Mouse (Mus musculus) CH12.LX (cell line): ENCODE results near the gene Ring1. TPM values are rescaled to one million over a fixed set of nuclear protein-coding genes. Genes with fewer than 3 reads are reported as not detected.
"Not testable (repeated sequence)": the region's sequence is repeated elsewhere in the genome, so short reads cannot be mapped to it uniquely, and the experiment has no call there.

ENCODE experiments used
- DNase-seq: peaks from one replicate; pipeline ENCODE4 v3.0.0-alpha.2; 2013; ENCODE audit errors: extremely low read depth
- H3K27ac ChIP-seq: 2 replicates; pipeline ENCODE4 v1.5.1; 2012; ENCODE audit warnings: low read depth, mild to moderate bottlenecking, control low read depth, moderate library complexity; ENCODE audit not compliant: insufficient read depth
- H3K27me3 ChIP-seq: replicated peaks from 2 replicates; pipeline ENCODE3; 2012; ENCODE audit warnings: inconsistent platforms
- H3K36me3 ChIP-seq, 2 experiments: replicated peaks in 1 of 2; 2 replicates each; pipeline versions ENCODE3 to v1.6.1; 2012; ENCODE audit warnings: inconsistent platforms in 1 of 2, low read length in 1 of 2, mild to moderate bottlenecking in 1 of 2, mixed read lengths in 1 of 2, moderate library complexity in 1 of 2; ENCODE audit not compliant: control insufficient read depth in 1 of 2, insufficient read depth in 1 of 2
- H3K4me1 ChIP-seq, 2 experiments: 2 replicates each; pipeline ENCODE4 v1.6.1; 2012; ENCODE audit warnings: inconsistent platforms in 1 of 2, moderate library complexity in 1 of 2; ENCODE audit not compliant: insufficient read depth in 2 of 2, control insufficient read depth in 1 of 2
- H3K4me2 ChIP-seq: 2 replicates; pipeline ENCODE4 v1.6.1; 2012; ENCODE audit warnings: low read depth, mild to moderate bottlenecking, control low read depth; ENCODE audit not compliant: poor library complexity, insufficient read depth, severe bottlenecking
- H3K4me3 ChIP-seq, 3 experiments: fragments of 150-350 bp in 1 of 3; sonication (generic) in 1 of 3; replicated peaks in 1 of 3; 2 replicates each; pipeline versions ENCODE3 to v1.5.1; 2011 to 2012; ENCODE audit warnings: low read depth in 2 of 3, low read length in 2 of 3, mild to moderate bottlenecking in 2 of 3, moderate library complexity in 2 of 3, control low read depth in 1 of 3, improper control_type of control experiment in 1 of 3, inconsistent platforms in 1 of 3, mixed read lengths in 1 of 3; ENCODE audit not compliant: poor library complexity in 1 of 3
- H3K79me2 ChIP-seq: replicated peaks from 2 replicates; pipeline ENCODE4 v1.6.1; 2012; ENCODE audit warnings: mild to moderate bottlenecking, moderate library complexity; ENCODE audit not compliant: control insufficient read depth, poor library complexity, insufficient read depth, severe bottlenecking; ENCODE audit errors: extremely low read depth
- H3K9ac ChIP-seq: 2 replicates; pipeline ENCODE4 v1.6.1; 2012; ENCODE audit warnings: low read depth, mild to moderate bottlenecking, control low read depth, moderate library complexity; ENCODE audit not compliant: insufficient read depth
- H3K9me3 ChIP-seq: replicated peaks from 2 replicates; pipeline ENCODE3; 2012; ENCODE audit warnings: low read length, inconsistent platforms, mixed read lengths
- BHLHE40 ChIP-seq: IDR thresholded peaks from 2 replicates; pipeline ENCODE4 v1.6.1; 2011; ENCODE audit warnings: mild to moderate bottlenecking, low read depth, low read length, improper control_type of control experiment
- CTCF ChIP-seq, 2 experiments: IDR thresholded peaks in 1 of 2; conservative IDR thresholded peaks in 1 of 2; 2 replicates each; pipeline ENCODE4 v1.5.1; 2011 to 2012; ENCODE audit warnings: low read depth in 2 of 2, low read length in 2 of 2, improper control_type of control experiment in 1 of 2, inconsistent platforms in 1 of 2, mild to moderate bottlenecking in 1 of 2, moderate library complexity in 1 of 2
- ETS1 ChIP-seq: conservative IDR thresholded peaks from 2 replicates; pipeline ENCODE4 v1.6.1; 2012; ENCODE audit warnings: low read depth, mild to moderate bottlenecking, inconsistent platforms, low read length, improper control_type of control experiment, moderate library complexity
- PAX5 ChIP-seq: IDR thresholded peaks from 2 replicates; pipeline ENCODE4 v1.6.1; 2012; ENCODE audit warnings: low read length, inconsistent platforms, mixed read lengths
- RAD21 ChIP-seq: IDR thresholded peaks from 2 replicates; pipeline ENCODE4 v1.6.1; 2011; ENCODE audit warnings: low read depth, mild to moderate bottlenecking, low read length, improper control_type of control experiment, moderate library complexity
- RCOR1 ChIP-seq: conservative IDR thresholded peaks from 2 replicates; pipeline ENCODE4 v1.6.1; 2012; ENCODE audit warnings: low read depth, mild to moderate bottlenecking, inconsistent platforms, low read length, improper control_type of control experiment
- SIN3A ChIP-seq: IDR thresholded peaks from 2 replicates; pipeline ENCODE4 v1.6.1; 2012; ENCODE audit warnings: low read length, improper control_type of control experiment, inconsistent platforms
- SMC3 ChIP-seq: IDR thresholded peaks from 2 replicates; pipeline ENCODE4 v1.6.1; 2011; ENCODE audit warnings: low read depth, low read length, improper control_type of control experiment
- UBTF ChIP-seq: IDR thresholded peaks from 2 replicates; pipeline ENCODE4 v1.6.1; 2012; ENCODE audit warnings: low read depth, mild to moderate bottlenecking, inconsistent platforms, low read length, improper control_type of control experiment, moderate library complexity
- USF1 ChIP-seq: IDR thresholded peaks from 2 replicates; pipeline ENCODE4 v1.6.1; 2014; ENCODE audit warnings: low read depth, mild to moderate bottlenecking, inconsistent platforms, low read length, improper control_type of control experiment
- ZC3H11A ChIP-seq: IDR thresholded peaks from 2 replicates; pipeline ENCODE4 v1.6.1; 2012; ENCODE audit warnings: low read depth, mild to moderate bottlenecking, inconsistent platforms, low read length, improper control_type of control experiment
- ZKSCAN1 ChIP-seq: IDR thresholded peaks from 2 replicates; pipeline ENCODE4 v1.6.1; 2012; ENCODE audit warnings: low read depth, inconsistent platforms, low read length, improper control_type of control experiment, borderline replicate concordance
- dilution Hi-C: fragments of 300-500 bp; cut with MboI; formaldehyde crosslinking; loops from 2 replicates; pipeline ENCODE4 v1.14.3; 2020; ENCODE audit warnings: low sequenced_read_pairs; ENCODE audit not compliant: extremely low pct_unique_long_range_greater_than_20kb, extremely low pct_ligation_motif_present
- in situ Hi-C: fragments of 300-500 bp; cut with MboI; formaldehyde crosslinking; loops from 3 replicates; pipeline ENCODE4 v1.14.3; 2019; ENCODE audit warnings: low sequenced_read_pairs, low pct_ligation_motif_present, low pct_unique_long_range_greater_than_20kb, mixed read lengths
- polyA plus RNA-seq: library from polyadenylated mRNA; unstranded; fragments of >175 nt; gene quantifications from 2 replicates; pipeline ENCODE4 v1.2.1, GENCODE M21; 2012; ENCODE audit warnings: low read depth; ENCODE audit not compliant: insufficient read length
- total RNA-seq, 2 experiments: library from RNA; depleted of rRNA; stranded (reverse); fragments of 300-350 nt in 1 of 2; fragments of >200 nt in 1 of 2; gene quantifications; 2 replicates each; pipeline ENCODE4 v1.2.3; 2012 to 2014

The Ring1 gene
- total and polyA plus RNA-seq, 3 experiments: 11.9 to 18.0 (median 13.7) TPM

DNA sequence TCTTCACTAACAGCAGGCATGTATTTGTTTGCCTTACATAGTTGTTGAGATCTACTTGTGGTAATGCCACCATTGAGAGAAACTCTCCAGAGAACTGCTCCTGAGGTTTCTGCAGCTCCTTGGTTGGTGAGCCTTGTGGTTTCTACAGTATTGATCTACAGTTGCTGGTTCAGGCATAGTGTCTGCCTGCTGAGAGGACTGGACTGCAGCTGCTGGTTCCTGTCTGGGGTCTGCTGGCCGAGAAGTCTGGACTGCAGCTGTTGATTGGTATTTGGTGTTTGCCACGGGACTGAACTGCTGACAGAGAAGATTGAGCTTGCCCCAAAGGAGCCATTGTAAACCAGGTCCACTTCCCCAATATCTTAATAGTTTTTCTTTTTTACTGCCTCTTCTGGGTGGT lies 17.9 kb downstream of the Ring1 start:
- no peak overlapping the region for H3K4me3 ChIP-seq
- DNase-seq: no peak
- H3K4me1 ChIP-seq: peaks cover 0 to 4% of the 10 kb centered on the region in 2 experiments; a peak in 1 of 4 replicates
- peaks cover 5% of the 10 kb centered on the region for H3K9me3 ChIP-seq
- H3K4me2 ChIP-seq: no peak overlapping the region
- H3K27me3 ChIP-seq: no peaks in the 10 kb centered on the region
- H3K79me2 ChIP-seq: no peaks in the 10 kb centered on the region
- dilution Hi-C loops: no loop called here
- no peaks in the 10 kb centered on the region for H3K36me3 ChIP-seq
- no peak overlapping the region for H3K9ac ChIP-seq
- in situ Hi-C loops: loop anchor here (5.0 kb wide), 1 partner anchor 1286 kb away; no protein-coding TSS in a partner anchor
- H3K27ac ChIP-seq: no peak overlapping the region
- TF ChIP-seq PAX5: no peak
- no peak for TF ChIP-seq ZC3H11A

DNA sequence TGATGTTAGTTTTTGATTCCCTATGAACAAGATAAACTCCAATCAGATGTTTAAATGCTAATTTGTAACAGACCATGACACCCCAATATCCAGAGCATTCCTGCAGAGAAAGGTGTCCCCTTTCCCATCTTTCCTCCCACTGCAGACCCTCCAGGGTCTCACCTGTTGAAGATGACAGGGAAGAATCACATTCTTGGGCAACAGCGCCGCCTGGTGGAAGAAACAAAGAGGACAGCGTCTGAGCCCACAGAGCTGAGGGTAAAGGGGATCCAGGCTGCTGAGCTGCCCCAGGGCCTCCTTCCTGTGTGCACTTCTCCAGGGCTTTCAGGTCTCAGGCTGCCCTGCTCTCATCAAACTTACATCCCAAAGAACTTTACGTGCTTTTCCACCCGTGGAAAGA lies 21.1 kb downstream of the Ring1 start:
- Histone ChIP-seq H3K27me3 (no peaks in the 10 kb centered on the region), H3K4me3 (no peak overlapping the region), H3K36me3 (peaks cover 5% of the 10 kb centered on the region in 2 experiments), H3K9me3 (peaks cover 5% of the 10 kb centered on the region), H3K27ac (no peak overlapping the region), H3K4me2 (no peak overlapping the region), H3K4me1 (peaks cover 4 to 7% of the 10 kb centered on the region in 2 experiments; a peak in 1 of 4 replicates), H3K9ac (no peak overlapping the region), H3K79me2 (peaks cover 12% of the 10 kb centered on the region)
- dilution Hi-C loops (no loop called here), in situ Hi-C loops (loop anchor here (5.0 kb wide), 1 partner anchor 1259 kb away; the partner anchor contains the start of gene H2-D1)
- TF ChIP-seq SIN3A (no peak), USF1 (no peak), RCOR1 (no peak), ETS1 (no peak), CTCF (conservative IDR thresholded peaks at IDR 0.05 in 1 of 2, IDR thresholded peaks at IDR 0.05 in 1 of 2; ENCODE audit: low read depth in 2 of 2, low read length in 2 of 2) (peak; percentile 50 to 51; a peak in 3 of 4 replicates), ZC3H11A (no peak), ZKSCAN1 (no peak), PAX5 (no peak), UBTF (no peak), RAD21 (peak; percentile 21), BHLHE40 (no peak), SMC3 (peak; percentile 11; the same call in 1 of the 2 replicates)
- no peak for DNase-seq

DNA sequence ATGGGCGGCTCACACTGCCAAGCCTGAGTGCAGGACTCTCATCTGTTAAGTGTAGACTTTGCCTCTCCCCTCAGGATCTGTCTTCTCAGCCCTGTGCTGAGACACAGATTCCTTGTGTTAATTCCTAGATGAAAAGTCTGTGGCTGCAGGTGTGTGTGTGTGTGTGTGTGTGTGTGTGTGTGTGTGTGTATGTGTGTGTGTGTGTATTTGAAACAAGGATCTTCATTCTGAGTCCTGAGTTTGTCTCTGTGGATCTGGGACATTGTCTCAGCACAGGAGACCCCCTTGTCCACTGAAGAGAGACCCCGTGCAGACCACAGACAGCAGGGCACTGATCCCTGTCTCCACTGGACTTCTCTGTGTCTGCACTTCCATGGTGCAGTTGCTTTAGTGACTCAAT lies 23.7 kb downstream of the Ring1 start:
- DNase-seq, H3K9me3 ChIP-seq, dilution Hi-C loops, H3K27me3 ChIP-seq, H3K27ac ChIP-seq: not testable (repeated sequence)
- Histone ChIP-seq H3K9ac (peak overlapping the region; percentile 80; the same call in 1 of the 2 replicates), H3K36me3 (peaks cover 25 to 29% of the 10 kb centered on the region in 2 experiments), H3K79me2 (peaks cover 23% of the 10 kb centered on the region), H3K4me1 (peaks cover 16 to 31% of the 10 kb centered on the region in 2 experiments), H3K4me2 (peak overlapping the region; percentile 74; the same call in 1 of the 2 replicates), H3K4me3 (peak overlapping the region in 1 of 3 experiments; percentile 71)
- in situ Hi-C loops: loop anchor here (5.0 kb wide), 1 partner anchor 1262 kb away; the partner anchor contains the start of gene H2-D1
